8 mouse cellular contexts compared by ENCODE assay signal in genomic region chr3:135607660-135608473, GRCm38 (mm10).
DNase-seq lines count a peak whose midpoint lies in the region; ATAC-seq and TF ChIP-seq lines count a peak whose summit lies in the region.

No protein-coding gene starts in this region.

- H3K36me3 ChIP-seq in ES-E14 (ENCODE audit: control insufficient read depth, insufficient read depth, low read length, poor library complexity, severe bottlenecking): peaks cover 2% of the 10 kb centered on the region; the same call in 1 of the 2 replicates
- H3K36me3 ChIP-seq in liver, embryonic 15.5 days (replicated peaks): peaks cover 31% of the 10 kb centered on the region

- peak overlapping the region; percentile 71 for H3K4me2 ChIP-seq in liver, embryonic 15.5 days

- H3K4me3 ChIP-seq in ES-E14 (ENCODE audit: insufficient read depth in 1 of 2, low read depth in 1 of 2, low read length in 2 of 2, poor library complexity in 1 of 2, severe bottlenecking in 1 of 2): peak overlapping the region; percentile 5 to 50; a peak in 3 of 4 replicates
- H3K4me3 ChIP-seq in liver, embryonic 15.5 days (replicated peaks): peak overlapping the region; percentile 60

- H3K9me3 ChIP-seq in ES-E14 (ENCODE audit: control insufficient read depth, insufficient read depth, low read depth, low read length): no peaks in the 10 kb centered on the region
- H3K9me3 ChIP-seq in liver, embryonic 15.5 days (replicated peaks): no peaks in the 10 kb centered on the region

- no peak overlapping the region for H3K27ac ChIP-seq in ES-E14 (ENCODE audit: insufficient read depth, low read depth, low read length, poor library complexity, severe bottlenecking)
- H3K27ac ChIP-seq in liver, embryonic 15.5 days (replicated peaks): peak overlapping the region; percentile 57

- WGBS in liver, embryonic 15.5 days (ENCODE audit: insufficient replicate concordance): 11% methylated on average over 24 of the region's 24 CpGs

- peaks cover 4 to 16% of the 10 kb centered on the region in 2 experiments; a peak in 2 of 4 replicates for H3K4me1 ChIP-seq in ES-E14 (ENCODE audit: control insufficient read depth in 2 of 2, insufficient read depth in 2 of 2, low read length in 2 of 2, poor library complexity in 1 of 2)
- peaks cover 42% of the 10 kb centered on the region for H3K4me1 ChIP-seq in liver, embryonic 15.5 days (replicated peaks)

- DNase-seq in ES-E14 (ENCODE audit: low read depth, low spot score): no peak
- peak; percentile 40 for DNase-seq in spleen, adult 12 weeks (ENCODE audit: low spot score)
- no peak for DNase-seq in ovary, postnatal 36 days (ENCODE audit: low spot score)
- DNase-seq in urinary bladder, postnatal 25 days (ENCODE audit: low spot score): no peak
- DNase-seq in adipocyte (ENCODE audit: low spot score): no peak
- no peak for DNase-seq in layer of hippocampus, postnatal 14 days (ENCODE audit: low spot score in 2 of 2)

- peak; percentile 47 for ATAC-seq in erythroid progenitor cell, adult 5-6 weeks (replicated peaks; ENCODE audit: low FRiP score, poor library complexity, severe bottlenecking)
- peak; percentile 27; the same call in 1 of the 2 replicates for ATAC-seq in liver, embryonic 15.5 days (ENCODE audit: insufficient read depth)

- no peak overlapping the region for H3K9ac ChIP-seq in ES-E14 (ENCODE audit: insufficient read depth, low read depth, low read length, poor library complexity, severe bottlenecking)
- H3K9ac ChIP-seq in liver, embryonic 15.5 days: peak overlapping the region; percentile 53

- in situ Hi-C loops in ES-E14 (cut with MboI; ENCODE audit: low sequenced_read_pairs in 2 of 2, unreplicated experiment in 2 of 2): no loop called here

- no peaks in the 10 kb centered on the region for H3K27me3 ChIP-seq in liver, embryonic 15.5 days

TF ChIP-seq in ES-E14, 5 proteins besides CTCF, POLR2A, EP300 and RAD21:
- TF ChIP-seq ZNF384 (IDR thresholded peaks at IDR 0.05; ENCODE audit: low read depth, low read length) (no peak), MAFK (IDR thresholded peaks at IDR 0.05; ENCODE audit: insufficient read depth, low read depth, low read length) (no peak), HCFC1 (IDR thresholded peaks at IDR 0.05; ENCODE audit: borderline replicate concordance, insufficient read depth, low read length) (no peak), ZC3H11A (IDR thresholded peaks at IDR 0.05; ENCODE audit: borderline replicate concordance, low read depth, low read length) (no peak), CHD2 (IDR thresholded peaks at IDR 0.05; ENCODE audit: low read depth, low read length) (no peak)
